Mouse (Mus musculus) myocyte (in vitro differentiated cells): ENCODE data around the gene Cdk18.

Source experiments
- MAX ChIP-seq: IDR thresholded peaks from one replicate; pipeline ENCODE4 v1.6.1; 2011; ENCODE audit warnings: low read depth, mild to moderate bottlenecking, control low read depth
- MYOG ChIP-seq, 3 experiments: IDR thresholded peaks; one replicate each; pipeline ENCODE4 v1.6.1; 2011; ENCODE audit warnings: control low read depth in 2 of 3, low read depth in 2 of 3, mild to moderate bottlenecking in 2 of 3; ENCODE audit not compliant: insufficient read length in 2 of 3, control insufficient read depth in 1 of 3, insufficient read depth in 1 of 3
- POLR2A ChIP-seq: IDR thresholded peaks from one replicate; pipeline ENCODE4 v1.6.1; 2011; ENCODE audit warnings: low read depth, mild to moderate bottlenecking, control low read depth, moderate library complexity; ENCODE audit not compliant: insufficient read length
- POLR2AphosphoS2 ChIP-seq: IDR thresholded peaks from one replicate; pipeline ENCODE4 v1.6.1; 2011; ENCODE audit warnings: low read depth, control low read depth; ENCODE audit not compliant: insufficient read length
- REST ChIP-seq: IDR thresholded peaks from one replicate; pipeline ENCODE4 v1.6.1; 2011; ENCODE audit warnings: mild to moderate bottlenecking, control low read depth, moderate library complexity; ENCODE audit not compliant: insufficient read depth, insufficient read length
- TCF12 ChIP-seq: IDR thresholded peaks from one replicate; pipeline ENCODE4 v1.6.1; 2011; ENCODE audit warnings: mild to moderate bottlenecking, control low read depth; ENCODE audit not compliant: poor library complexity, insufficient read depth, severe bottlenecking
- USF1 ChIP-seq: IDR thresholded peaks from one replicate; pipeline ENCODE4 v1.6.1; 2011; ENCODE audit warnings: low read depth, mild to moderate bottlenecking, control low read depth, moderate library complexity

DNA sequence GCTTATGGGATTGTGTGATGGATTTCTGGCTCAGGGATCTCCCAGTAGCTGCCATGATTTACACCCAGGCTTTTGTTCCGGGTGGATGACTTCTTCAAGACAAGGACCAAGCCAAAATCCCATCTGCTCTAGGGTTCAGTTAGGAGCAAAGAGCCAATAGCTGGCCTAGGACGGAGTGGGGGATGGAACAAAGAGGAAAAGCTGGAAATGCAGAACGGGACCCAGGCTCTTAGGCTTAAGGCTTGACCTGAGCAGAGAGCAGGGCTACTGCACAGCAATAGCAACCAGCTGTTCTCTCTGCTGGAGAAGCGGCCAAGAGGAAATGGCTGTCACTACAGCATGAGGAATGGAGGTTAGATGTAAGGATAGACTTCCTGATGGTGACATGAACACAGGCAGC lies 14.2 kb downstream of the Cdk18 start:
- TF ChIP-seq USF1 = no peak
- no peak for TF ChIP-seq MAX
- TF ChIP-seq MYOG (IDR thresholded peaks at IDR 0.05; ENCODE audit: control insufficient read depth in 1 of 3, insufficient read depth in 1 of 3, insufficient read length in 2 of 3, low read depth in 2 of 3) = peak in 2 of 3 experiments; percentile 8 to 43
- no peak for TF ChIP-seq POLR2A
- TF ChIP-seq POLR2AphosphoS2 = no peak
- TF ChIP-seq REST = no peak
- no peak for TF ChIP-seq TCF12
